Mouse (Mus musculus) lung, postnatal 25 days (tissue): Measurements from ENCODE around the gene Reep1.

Experiments
- DNase-seq: peaks from one replicate; pipeline ENCODE4 v3.0.0; 2022; ENCODE audit warnings: low spot score

Reep1 gene

DNA sequence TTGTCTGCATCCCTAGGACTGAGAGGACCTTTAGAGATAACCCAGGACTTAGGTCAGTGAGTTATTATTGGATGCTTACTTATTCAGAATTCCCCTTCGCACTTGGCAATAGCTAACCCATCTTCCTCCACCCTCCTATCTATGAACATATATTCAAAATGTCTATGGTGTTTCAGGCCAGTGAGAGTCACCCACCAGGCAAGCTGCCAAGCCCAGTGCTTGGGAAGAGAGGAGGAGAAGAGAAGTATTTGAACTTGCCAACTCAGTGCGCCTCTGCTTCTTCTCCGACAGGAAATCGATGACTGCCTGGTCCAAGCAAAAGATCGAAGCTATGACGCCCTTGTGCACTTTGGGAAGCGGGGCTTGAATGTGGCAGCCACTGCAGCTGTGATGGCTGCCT lies 73.1 kb downstream of the Reep1 start:
- no peak for DNase-seq

GRCm38 (mm10) chr6:71783165-71783564 lies 75.8 kb downstream of the Reep1 start:
- DNase-seq = no peak

DNA sequence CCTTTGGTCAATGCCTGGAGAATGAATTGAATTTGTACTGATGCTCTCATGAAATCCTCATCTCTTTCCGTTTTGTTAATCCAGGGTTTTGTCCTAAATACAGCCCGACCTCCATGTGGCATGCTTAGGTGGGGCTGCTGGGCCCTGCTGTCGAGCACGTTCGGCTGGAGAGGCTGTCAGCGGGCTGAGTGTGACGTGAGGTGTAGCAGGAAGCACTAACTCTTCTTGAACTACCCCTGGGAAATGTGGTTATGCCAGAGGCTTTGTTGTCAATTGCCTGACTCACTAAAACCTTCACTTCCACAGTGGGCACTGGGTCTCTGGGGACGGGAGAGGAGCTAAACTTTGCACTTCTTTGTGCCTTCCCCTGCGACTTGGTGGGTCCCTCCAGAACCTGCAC lies 81.0 kb downstream of the Reep1 start:
- no peak for DNase-seq

DNA sequence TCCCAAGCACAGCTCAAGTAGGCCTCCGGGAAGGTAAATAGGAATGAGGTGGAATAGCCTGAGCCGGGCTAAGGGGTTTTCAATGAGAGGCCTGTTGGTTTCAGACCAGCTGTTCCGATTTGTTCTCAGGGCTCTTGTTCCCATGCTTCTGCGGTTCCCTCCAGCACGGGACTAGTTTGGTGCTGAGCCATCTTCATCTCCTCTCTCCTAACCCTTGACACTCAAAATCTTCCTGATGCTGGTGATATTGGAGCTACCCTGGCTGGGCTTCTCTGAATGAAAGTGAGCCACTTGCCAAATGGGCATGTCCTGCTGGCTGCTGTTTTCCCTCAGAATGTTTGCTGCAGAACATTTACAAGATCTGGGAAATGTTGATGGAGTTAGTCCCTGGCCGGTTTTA lies 84.4 kb downstream of the Reep1 start:
- DNase-seq = no peak

DNA sequence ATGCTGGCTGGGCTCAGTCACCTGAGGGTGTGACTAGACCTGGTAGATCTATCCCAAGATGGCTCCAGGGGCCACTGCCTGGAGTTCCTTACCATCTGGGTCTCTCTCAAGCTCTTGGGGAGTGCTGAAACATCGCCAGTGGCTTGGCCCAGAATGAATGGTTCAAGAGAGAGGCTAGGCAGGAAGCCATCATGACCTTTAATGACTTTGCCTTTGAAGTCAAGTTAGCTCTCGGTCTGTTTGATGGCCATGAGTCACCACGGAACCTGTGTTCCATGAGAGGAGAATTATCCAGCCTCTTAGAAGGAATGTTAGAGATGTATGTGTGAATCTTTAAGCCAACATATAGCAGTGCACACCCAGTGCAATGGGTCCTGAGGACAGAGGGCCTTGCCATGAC lies 92.0 kb downstream of the Reep1 start:
- DNase-seq = no peak

GRCm38 (mm10) chr6:71801011-71801713 lies 93.8 kb downstream of the Reep1 start:
- no peak for DNase-seq

GRCm38 (mm10) chr6:71801714-71802094 lies 94.3 kb downstream of the Reep1 start:
- DNase-seq = no peak

DNA sequence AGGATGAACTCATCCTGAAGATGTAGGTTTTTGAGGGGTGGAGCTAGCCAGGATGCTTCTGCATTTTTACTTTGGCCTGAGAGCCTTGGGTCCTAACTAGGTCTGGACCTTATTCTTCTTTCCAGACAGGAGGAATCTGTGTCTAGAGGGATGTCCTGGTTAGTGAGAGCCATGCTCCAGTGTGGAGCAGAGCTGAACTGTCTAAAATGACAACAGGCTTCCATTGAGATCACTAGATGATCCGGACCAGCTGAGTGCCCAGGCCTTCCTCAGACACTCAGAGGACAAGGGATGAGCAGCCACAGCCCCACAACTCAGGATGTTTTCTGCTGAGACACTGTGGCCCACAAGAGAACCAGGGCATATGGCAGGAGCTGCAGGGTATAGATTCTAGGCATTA lies 96.2 kb downstream of the Reep1 start:
- no peak for DNase-seq

DNA sequence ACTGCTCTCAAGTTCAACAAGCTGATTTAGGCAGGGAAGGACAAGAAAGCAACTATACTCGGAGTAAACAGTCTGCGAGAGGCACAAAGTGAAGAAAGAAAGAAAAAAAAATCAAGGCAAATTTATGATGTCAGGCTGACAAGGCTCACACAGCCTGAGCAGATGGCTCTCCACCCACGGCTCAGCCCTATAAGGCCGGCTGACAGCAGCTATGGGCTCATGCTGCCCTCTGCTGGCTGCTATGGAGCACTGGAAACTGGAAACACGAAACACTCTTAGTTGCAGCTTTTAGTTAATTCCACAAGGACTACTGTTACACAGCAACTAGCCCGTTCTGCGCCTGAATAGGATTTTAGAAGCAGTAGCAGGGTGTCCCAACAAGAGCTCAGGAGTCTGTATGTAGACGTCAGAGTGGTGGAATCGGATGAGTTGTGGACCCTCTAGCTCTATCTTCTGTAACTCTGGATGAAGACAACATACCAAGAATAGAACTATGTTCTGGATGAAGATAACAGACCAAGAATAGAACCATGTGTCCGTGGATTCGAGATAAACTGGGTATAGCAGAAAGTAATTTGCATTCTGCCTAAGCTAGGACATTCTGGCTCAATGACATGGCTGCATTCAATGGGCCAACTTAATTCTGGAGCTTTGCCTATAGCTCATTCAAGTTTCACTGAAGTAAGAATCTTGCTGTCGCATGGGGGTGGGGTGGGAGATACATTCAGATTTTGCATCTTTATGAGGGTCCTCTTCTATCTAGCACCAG lies 96.9 kb downstream of the Reep1 start:
- peak; percentile 51 for DNase-seq

- DNase-seq = no peak
Measured at GRCm38 (mm10) chr6:71806713-71807112, 99.4 kb downstream of the Reep1 start.

DNA sequence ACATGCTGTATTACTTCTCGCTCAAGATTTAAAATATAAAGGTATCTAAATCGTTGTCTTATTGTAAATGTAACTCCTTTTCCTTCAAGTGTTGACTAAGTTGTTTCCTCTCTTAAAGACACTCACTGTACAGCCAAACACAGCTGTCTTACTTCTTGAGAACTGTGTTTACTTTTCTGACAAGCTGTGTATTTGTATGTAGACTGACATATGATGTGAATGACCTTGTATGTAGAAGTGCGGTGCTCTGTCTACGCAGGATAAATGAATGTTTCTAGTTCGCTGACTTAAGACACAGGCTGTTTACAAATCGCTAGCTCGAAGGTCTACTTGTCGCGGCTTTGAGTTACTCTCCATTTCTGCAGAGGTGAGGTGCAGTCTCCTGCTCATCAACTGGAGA lies 102.5 kb downstream of the Reep1 start:
- DNase-seq = no peak

- no peak for DNase-seq
Measured at GRCm38 (mm10) chr6:71812820-71813219, 105.5 kb downstream of the Reep1 start.

- no peak for DNase-seq
Measured at GRCm38 (mm10) chr6:71819764-71820292, 112.5 kb downstream of the Reep1 start.

- DNase-seq = no peak
Measured at GRCm38 (mm10) chr6:71823085-71823484, 115.7 kb downstream of the Reep1 start.

DNA sequence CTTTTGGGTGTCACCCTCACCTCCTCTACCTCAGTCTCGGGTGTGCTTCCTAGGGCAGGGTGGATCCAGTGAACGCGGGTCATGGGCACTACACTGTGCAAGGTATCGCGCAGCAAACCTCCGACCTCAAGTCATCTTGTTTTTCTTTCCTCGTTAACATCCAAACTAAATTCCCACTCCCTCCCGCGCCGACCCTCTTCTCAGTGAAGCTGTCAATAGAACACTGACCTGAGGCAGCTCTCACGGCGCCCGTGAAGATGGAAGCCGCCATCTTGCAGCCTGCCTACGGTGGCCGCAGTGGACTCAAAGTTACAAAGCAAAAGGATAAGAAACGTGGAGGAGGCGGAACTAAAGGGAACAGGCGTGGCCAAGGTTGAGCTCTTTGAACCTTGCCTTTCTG lies 116.1 kb downstream of the Reep1 start:
- DNase-seq = peak; percentile 92

DNA sequence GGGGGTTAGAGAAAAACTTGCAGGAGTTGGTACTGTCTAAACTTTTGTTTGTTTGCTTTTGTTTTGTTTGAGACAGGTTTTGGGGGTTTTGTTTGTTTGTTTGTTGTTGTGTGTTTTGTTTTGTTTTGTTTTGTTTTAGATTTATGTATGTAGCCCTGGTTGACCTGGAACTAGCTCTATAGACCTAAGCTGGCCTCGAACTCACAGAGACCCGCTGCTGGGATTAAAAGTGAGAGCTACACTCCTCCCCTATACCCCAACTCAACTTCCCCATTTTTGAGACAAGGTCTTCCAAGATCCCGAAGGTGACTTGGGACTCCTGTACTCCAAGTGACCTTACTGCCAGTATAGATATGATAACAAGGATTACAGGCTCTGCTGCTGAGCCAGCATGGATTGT lies 116.6 kb downstream of the Reep1 start:
- no peak for DNase-seq

DNA sequence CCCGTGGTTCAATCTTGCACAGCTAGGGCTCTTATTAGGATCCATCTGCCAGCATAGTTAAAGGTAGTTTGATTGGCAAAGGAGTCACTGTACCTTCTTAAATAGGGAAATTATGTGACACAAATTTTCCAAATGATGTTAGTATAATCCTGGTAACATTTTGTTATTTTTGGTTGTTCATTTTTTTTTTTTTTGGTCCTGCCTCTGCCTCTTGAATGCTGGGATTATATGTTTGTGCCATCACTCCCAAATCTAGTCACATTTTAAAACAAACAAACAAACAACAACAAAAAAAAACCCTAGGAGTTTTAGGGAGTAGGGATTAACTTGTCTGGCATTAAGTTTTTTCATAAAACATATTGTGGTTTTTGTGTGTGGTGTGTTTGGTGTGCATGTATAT lies 119.5 kb downstream of the Reep1 start, which contains the start of gene Mrpl35:
Mrpl35 (minus strand) TSS at position 101 of the 400 bp plus-strand sequence.
- no peak for DNase-seq

DNA sequence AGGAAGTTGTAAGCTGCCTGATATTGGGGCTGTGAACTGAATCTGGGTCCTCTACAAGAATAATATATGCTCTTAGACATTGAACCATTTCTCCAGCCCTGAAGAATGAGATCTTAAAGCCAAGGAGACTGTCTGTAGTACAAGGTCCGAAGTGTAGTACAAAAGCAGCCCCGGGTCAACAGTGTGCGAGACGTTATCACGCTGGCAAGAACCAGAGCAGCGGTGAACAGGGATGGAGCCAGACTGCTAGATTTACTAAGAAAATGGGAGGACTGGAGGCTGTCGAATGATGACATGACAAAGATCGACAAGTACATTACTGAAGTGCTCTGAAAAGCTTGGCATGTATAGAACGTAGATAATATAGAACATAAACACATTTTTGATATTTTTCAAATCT lies 122.4 kb downstream of the Reep1 start:
- DNase-seq = no peak

GRCm38 (mm10) chr6:71830690-71831580 lies 123.6 kb downstream of the Reep1 start, which contains the start of gene Immt:
TSS of gene Immt (plus strand) at chr6:71831331.
- DNase-seq = peak; percentile 97

GRCm38 (mm10) chr6:71831581-71831960 lies 124.2 kb downstream of the Reep1 start:
- DNase-seq = peak; percentile 97

- DNase-seq = no peak
Measured at GRCm38 (mm10) chr6:71836811-71837210, 129.4 kb downstream of the Reep1 start.

- no peak for DNase-seq
Measured at GRCm38 (mm10) chr6:71839815-71840214, 132.5 kb downstream of the Reep1 start.
